Mouse (Mus musculus) splenic B cell, adult 2 months (primary cell): ENCODE measurements around the gene Zfp276.

Experiments
- DNase-seq: peaks from one replicate; pipeline ENCODE4 v3.0.0-alpha.2; 2011; ENCODE audit warnings: low read depth, low spot score
- H3K27me3 ChIP-seq: 2 replicates; pipeline ENCODE4 v1.6.1; 2012; ENCODE audit warnings: mild to moderate bottlenecking, low read length, moderate library complexity, mixed read lengths; ENCODE audit not compliant: control insufficient read depth, poor library complexity, insufficient read depth, severe bottlenecking
- H3K36me3 ChIP-seq: 2 replicates; pipeline ENCODE4 v1.6.1; 2012; ENCODE audit warnings: mild to moderate bottlenecking, low read length, moderate library complexity, mixed read lengths; ENCODE audit not compliant: control insufficient read depth, poor library complexity, insufficient read depth, severe bottlenecking

Zfp276 gene

GRCm38 (mm10) chr8:123291716-123292115 lies 37.7 kb downstream of the Zfp276 start:
- Histone ChIP-seq H3K27me3 (no peaks in the 10 kb centered on the region), H3K36me3 (no peaks in the 10 kb centered on the region)
- no peak for DNase-seq

- DNase-seq: no peak
- H3K36me3 ChIP-seq: no peaks in the 10 kb centered on the region
- no peaks in the 10 kb centered on the region for H3K27me3 ChIP-seq
Measured at GRCm38 (mm10) chr8:123292281-123292680, 38.3 kb downstream of the Zfp276 start.

- DNase-seq: no peak
- H3K36me3 ChIP-seq: no peaks in the 10 kb centered on the region
Measured at GRCm38 (mm10) chr8:123292785-123293184, 38.8 kb downstream of the Zfp276 start.

GRCm38 (mm10) chr8:123298301-123298700 lies 44.3 kb downstream of the Zfp276 start:
- no peaks in the 10 kb centered on the region for H3K36me3 ChIP-seq
- no peaks in the 10 kb centered on the region for H3K27me3 ChIP-seq
- DNase-seq: no peak

More at GRCm38 (mm10) chr8:123292785-123293184, 38.8 kb downstream of the Zfp276 start:
- H3K27me3 ChIP-seq: no peaks in the 10 kb centered on the region

- H3K36me3 ChIP-seq: no peaks in the 10 kb centered on the region
- H3K27me3 ChIP-seq: no peaks in the 10 kb centered on the region
- no peak for DNase-seq
Measured at GRCm38 (mm10) chr8:123308738-123309137, 54.7 kb downstream of the Zfp276 start.

GRCm38 (mm10) chr8:123317781-123318466 lies 63.9 kb downstream of the Zfp276 start:
- DNase-seq: no peak

GRCm38 (mm10) chr8:123318467-123318911 lies 64.5 kb downstream of the Zfp276 start, which contains the start of gene Fanca:
TSS of gene Fanca (minus strand) at chr8:123318576.
- no peaks in the 10 kb centered on the region for H3K36me3 ChIP-seq
- peak; percentile 96 for DNase-seq
- no peaks in the 10 kb centered on the region for H3K27me3 ChIP-seq

More at GRCm38 (mm10) chr8:123317781-123318466, 63.9 kb downstream of the Zfp276 start:
- Histone ChIP-seq H3K27me3 (no peaks in the 10 kb centered on the region), H3K36me3 (no peaks in the 10 kb centered on the region)
